In genomic region chr17:36083266-36083869, GRCm38 (mm10) we compare ENCODE assay signal across 8 mouse cellular contexts. TPM values are rescaled to one million over a fixed set of nuclear protein-coding genes. Genes with fewer than 3 reads are reported as not detected.
DNase-seq lines count a peak whose midpoint lies in the region; ATAC-seq and TF ChIP-seq lines count a peak whose summit lies in the region.

No protein-coding gene starts in this region.

- H3K4me1 ChIP-seq in forebrain, postnatal 0 days (ENCODE audit: insufficient read depth), result peaks cover 3% of the 10 kb centered on the region; the same call in 1 of the 2 replicates
- H3K4me1 ChIP-seq in lung, embryonic 15.5 days, result 0 out of 2 replicates have a peak, but pooled peaks cover 4% of the 10 kb centered on the region
- H3K4me1 ChIP-seq in neural tube, embryonic 15.5 days, result peaks cover 12% of the 10 kb centered on the region

- ATAC-seq in forebrain, postnatal 0 days, result peak; percentile 70
- ATAC-seq in lung, embryonic 15.5 days (ENCODE audit: borderline replicate concordance, extremely low read depth, low FRiP score, low TSS enrichment), result peak; percentile 78; the same call in 1 of the 2 replicates
- peak; percentile 80 for ATAC-seq in neural tube, embryonic 15.5 days (ENCODE audit: low FRiP score)

- no peaks in the 10 kb centered on the region for H3K36me3 ChIP-seq in forebrain, postnatal 0 days (ENCODE audit: insufficient read depth)
- H3K36me3 ChIP-seq in lung, embryonic 15.5 days, result no peaks in the 10 kb centered on the region
- H3K36me3 ChIP-seq in neural tube, embryonic 15.5 days, result no peaks in the 10 kb centered on the region

- no peak for TF ChIP-seq CTCF in forebrain, postnatal 0 days (IDR thresholded peaks at IDR 0.05; ENCODE audit: low read depth)

- 0 out of 2 replicates have a peak, but pooled peaks cover 8% of the 10 kb centered on the region for H3K27me3 ChIP-seq in forebrain, postnatal 0 days (ENCODE audit: insufficient read depth, low read length)
- H3K27me3 ChIP-seq in lung, embryonic 15.5 days, result peaks cover 33% of the 10 kb centered on the region
- H3K27me3 ChIP-seq in neural tube, embryonic 15.5 days (replicated peaks), result peaks cover 18% of the 10 kb centered on the region; the same call in 1 of the 2 replicates

- peak overlapping the region; percentile 97 for H3K4me2 ChIP-seq in forebrain, postnatal 0 days (ENCODE audit: low read depth)
- H3K4me2 ChIP-seq in lung, embryonic 15.5 days, result peak overlapping the region; percentile 97
- H3K4me2 ChIP-seq in neural tube, embryonic 15.5 days, result peak overlapping the region; percentile 98

- DNase-seq in left cerebral cortex, postnatal 4 days, result peak; percentile 11
- DNase-seq in left cerebral cortex, adult 11 months (ENCODE audit: low spot score), result no peak
- DNase-seq in adrenal gland, postnatal 25 days, result peak; percentile 26
- peak; percentile 32 for DNase-seq in forebrain, postnatal 0 days
- DNase-seq in kidney, adult 18-20 months, result peak; percentile 69
- DNase-seq in gastrocnemius, adult 18-20 months (ENCODE audit: low spot score), result no peak

- 2% methylated on average over 46 of the region's 46 CpGs for WGBS in forebrain, postnatal 0 days
- WGBS in lung, embryonic 15.5 days, result under 1% methylated on average over 46 of the region's 46 CpGs
- WGBS in neural tube, embryonic 15.5 days, result under 1% methylated on average over 46 of the region's 46 CpGs

- H3K4me3 ChIP-seq in forebrain, postnatal 0 days (ENCODE audit: low read depth, low read length), result peak overlapping the region; percentile 43
- peak overlapping the region; percentile 53 for H3K4me3 ChIP-seq in lung, embryonic 15.5 days
- H3K4me3 ChIP-seq in neural tube, embryonic 15.5 days (replicated peaks), result peak overlapping the region; percentile 51

- no peaks in the 10 kb centered on the region for H3K9me3 ChIP-seq in forebrain, postnatal 0 days (ENCODE audit: low read length)
- H3K9me3 ChIP-seq in lung, embryonic 15.5 days, result no peaks in the 10 kb centered on the region
- no peaks in the 10 kb centered on the region for H3K9me3 ChIP-seq in neural tube, embryonic 15.5 days (replicated peaks)

- no peak overlapping the region for H3K27ac ChIP-seq in forebrain, postnatal 0 days (ENCODE audit: low read depth, low read length)
- H3K27ac ChIP-seq in lung, embryonic 15.5 days, result no peak overlapping the region
- no peak overlapping the region for H3K27ac ChIP-seq in neural tube, embryonic 15.5 days (replicated peaks)

- intact Hi-C loops in left cerebral cortex, postnatal 4 days (cut with DNase I), result no loop called here

- H3K9ac ChIP-seq in forebrain, postnatal 0 days, result peak overlapping the region; percentile 56
- H3K9ac ChIP-seq in lung, embryonic 15.5 days, result peak overlapping the region; percentile 17; the same call in 1 of the 2 replicates
- peak overlapping the region; percentile 56 for H3K9ac ChIP-seq in neural tube, embryonic 15.5 days (replicated peaks)

RNA-seq across cellular contexts. Expression of gene Gm11127, which starts 25.2 kb away (rescaled TPM):
- not detected for total RNA-seq in left cerebral cortex, postnatal 4 days (2021)
- total RNA-seq in adrenal gland, postnatal 25 days (2021), result 1.6 and 2.2 TPM in 2 replicates
- 0.15 TPM in 1 of 2 replicates, not detected in the other for total RNA-seq in forebrain, postnatal 0 days (2014; rRNA removed)
- polyA plus RNA-seq in forebrain, postnatal 0 days (2015; fragmentation: Nextera tagmentation; extraction: Ambion mirVana), result not detected in 2 replicates
- polyA plus RNA-seq in lung, embryonic 15.5 days (2015; fragmentation: Nextera tagmentation; extraction: Ambion mirVana), result not detected in 2 replicates
- 0.22 TPM in 1 of 2 replicates, not detected in the other for polyA plus RNA-seq in neural tube, embryonic 15.5 days (2015; fragmentation: Nextera tagmentation; extraction: Ambion mirVana)
- 1 to 10 TPM; 1.4 to 3.2 TPM for total RNA-seq in gastrocnemius, adult 18-20 months (2021)

RNA-seq across cellular contexts. Expression of gene Gm19684, which starts 38.1 kb away (rescaled TPM):
- not detected for total RNA-seq in left cerebral cortex, postnatal 4 days (2021)
- 0.58 TPM in 1 of 2 replicates, not detected in the other for total RNA-seq in adrenal gland, postnatal 25 days (2021)
- not detected in 2 replicates for total RNA-seq in forebrain, postnatal 0 days (2014; rRNA removed)
- polyA plus RNA-seq in forebrain, postnatal 0 days (2015; fragmentation: Nextera tagmentation; extraction: Ambion mirVana), result not detected in 2 replicates
- not detected in 2 replicates for polyA plus RNA-seq in lung, embryonic 15.5 days (2015; fragmentation: Nextera tagmentation; extraction: Ambion mirVana)
- not detected in 2 replicates for polyA plus RNA-seq in neural tube, embryonic 15.5 days (2015; fragmentation: Nextera tagmentation; extraction: Ambion mirVana)
- not detected for total RNA-seq in gastrocnemius, adult 18-20 months (2021)

RNA-seq across cellular contexts. Expression of gene Gm6034, which starts 40.6 kb away (rescaled TPM):
- total RNA-seq in left cerebral cortex, postnatal 4 days (2021), result not detected
- not detected in 2 replicates for total RNA-seq in adrenal gland, postnatal 25 days (2021)
- 0.31 TPM in 1 of 2 replicates, not detected in the other for total RNA-seq in forebrain, postnatal 0 days (2014; rRNA removed)
- polyA plus RNA-seq in forebrain, postnatal 0 days (2015; fragmentation: Nextera tagmentation; extraction: Ambion mirVana), result not detected in 2 replicates
- polyA plus RNA-seq in lung, embryonic 15.5 days (2015; fragmentation: Nextera tagmentation; extraction: Ambion mirVana), result not detected in 2 replicates
- polyA plus RNA-seq in neural tube, embryonic 15.5 days (2015; fragmentation: Nextera tagmentation; extraction: Ambion mirVana), result not detected in 2 replicates
- total RNA-seq in gastrocnemius, adult 18-20 months (2021), result not detected

RNA-seq across cellular contexts. Expression of gene H2-T22, which starts 40.8 kb away (rescaled TPM):
- total RNA-seq in left cerebral cortex, postnatal 4 days (2021), result 1 to 10 TPM; 3.5 to 4.1 TPM
- total RNA-seq in adrenal gland, postnatal 25 days (2021), result 21.7 and 29.6 TPM in 2 replicates
- total RNA-seq in forebrain, postnatal 0 days (2014; rRNA removed), result 10.3 and 13.1 TPM in 2 replicates
- 6.2 and 6.5 TPM in 2 replicates for polyA plus RNA-seq in forebrain, postnatal 0 days (2015; fragmentation: Nextera tagmentation; extraction: Ambion mirVana)
- polyA plus RNA-seq in lung, embryonic 15.5 days (2015; fragmentation: Nextera tagmentation; extraction: Ambion mirVana), result 16.1 and 18.4 TPM in 2 replicates
- 7.3 and 12.5 TPM in 2 replicates for polyA plus RNA-seq in neural tube, embryonic 15.5 days (2015; fragmentation: Nextera tagmentation; extraction: Ambion mirVana)
- total RNA-seq in gastrocnemius, adult 18-20 months (2021), result 10 to 100 TPM in 1 of 2 experiments, 1 to 10 TPM in 1; 7.9 to 15.7 TPM

RNA-seq across cellular contexts. Expression of gene Gm7030, which starts 45.9 kb away (rescaled TPM):
- total RNA-seq in left cerebral cortex, postnatal 4 days (2021), result not detected
- not detected in 2 replicates for total RNA-seq in adrenal gland, postnatal 25 days (2021)
- not detected in 2 replicates for total RNA-seq in forebrain, postnatal 0 days (2014; rRNA removed)
- polyA plus RNA-seq in forebrain, postnatal 0 days (2015; fragmentation: Nextera tagmentation; extraction: Ambion mirVana), result not detected in 2 replicates
- polyA plus RNA-seq in lung, embryonic 15.5 days (2015; fragmentation: Nextera tagmentation; extraction: Ambion mirVana), result 0.19 TPM in 1 of 2 replicates, not detected in the other
- polyA plus RNA-seq in neural tube, embryonic 15.5 days (2015; fragmentation: Nextera tagmentation; extraction: Ambion mirVana), result not detected in 2 replicates
- total RNA-seq in gastrocnemius, adult 18-20 months (2021), result not detected

Comparison
In these comparisons a context has a peak if more than half of its experiments do, and no peak if none do; other contexts are left out.
1. DNase-seq: peak in left cerebral cortex, postnatal 4 days (single experiment), adrenal gland, postnatal 25 days (single experiment), forebrain, postnatal 0 days (single experiment) and kidney, adult 18-20 months (single experiment); none in left cerebral cortex, adult 11 months (single experiment) and gastrocnemius, adult 18-20 months (single experiment).
2. Peak in every context shown above with its lines, with median percentiles within 50 percentile points of each other: ATAC-seq, H3K4me2 ChIP-seq, H3K4me3 ChIP-seq and H3K9ac ChIP-seq.